Mouse (Mus musculus) retina, postnatal 1 day (tissue): Measurements from ENCODE around the gene Zc3h18.

Experiments used
- DNase-seq: peaks from one replicate; pipeline ENCODE4 v3.0.0-alpha.2; 2012

Zc3h18 gene

GRCm38 (mm10) chr8:122347811-122348552 lies 28.4 kb upstream of the Zc3h18 start:
- DNase-seq = no peak

DNA sequence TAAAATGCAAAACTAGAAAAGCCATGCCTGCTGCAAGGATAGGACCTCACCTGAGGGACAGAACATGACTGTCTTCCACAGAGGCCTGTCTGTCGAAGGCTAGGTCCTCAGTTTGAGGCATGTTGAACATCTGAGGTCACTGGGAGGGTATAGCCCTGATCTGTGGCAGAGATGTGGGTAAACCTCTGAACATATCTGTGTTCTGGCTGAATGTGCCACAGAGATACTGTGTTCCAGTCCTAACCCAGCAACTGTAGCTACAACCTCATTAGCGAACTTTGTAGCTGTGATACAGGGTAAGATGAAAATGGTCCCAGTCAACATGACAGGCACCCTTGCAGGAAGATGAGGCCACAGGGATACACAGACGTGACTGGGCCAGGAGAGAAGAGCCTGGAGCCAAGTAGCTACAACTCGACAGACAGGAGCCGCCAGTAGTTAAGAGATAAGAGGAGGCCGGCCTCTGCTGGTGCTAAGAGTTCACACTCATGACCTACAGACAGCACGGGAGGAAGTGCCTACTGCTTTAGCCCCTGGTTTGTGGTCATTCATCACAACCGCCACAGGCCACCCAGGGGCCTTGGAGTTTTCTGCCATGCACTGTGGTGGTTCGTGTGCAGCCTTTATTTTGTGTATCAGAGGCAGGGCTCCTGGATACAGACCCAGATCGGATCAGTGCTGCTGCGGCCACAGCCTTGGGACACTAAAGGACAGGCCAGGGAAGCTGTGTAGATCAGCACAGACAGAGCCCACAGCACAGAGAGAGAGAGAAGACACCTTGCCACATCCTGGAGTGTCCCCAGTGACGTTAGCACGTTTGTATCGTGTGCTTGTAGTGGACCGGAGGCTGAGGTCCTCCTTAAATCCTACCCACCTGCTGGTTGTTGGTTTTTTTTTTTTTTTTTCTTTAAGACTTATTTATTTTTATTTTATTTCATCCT lies 26.8 kb upstream of the Zc3h18 start:
- DNase-seq = no peak

- no peak for DNase-seq
Observed at GRCm38 (mm10) chr8:122350309-122351089, 25.9 kb upstream of the Zc3h18 start.

DNA sequence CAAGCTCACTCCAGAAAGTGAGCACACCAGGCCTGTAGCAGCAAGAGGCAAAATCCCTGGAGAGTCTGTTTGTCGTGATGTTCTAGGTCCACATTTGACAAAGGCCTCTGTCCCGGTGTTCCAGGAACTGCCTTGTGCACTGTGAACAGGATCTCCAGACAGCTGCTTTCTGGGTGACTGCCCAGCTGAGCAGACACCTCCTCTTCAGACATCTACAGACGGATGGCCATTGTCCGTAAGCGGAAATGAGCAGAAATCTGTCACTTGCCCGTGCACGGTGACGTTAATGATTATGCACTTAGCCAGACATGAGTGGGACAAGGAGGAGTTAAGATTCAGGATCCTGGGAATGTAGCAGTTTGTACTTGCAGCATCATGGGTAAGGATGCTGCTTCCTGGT lies 22.3 kb upstream of the Zc3h18 start:
- DNase-seq = no peak

GRCm38 (mm10) chr8:122355642-122356606 lies 20.5 kb upstream of the Zc3h18 start:
- DNase-seq = no peak

- no peak for DNase-seq
Observed at GRCm38 (mm10) chr8:122357202-122357601, 19.2 kb upstream of the Zc3h18 start.

- DNase-seq = no peak
Observed at GRCm38 (mm10) chr8:122357641-122358040, 18.8 kb upstream of the Zc3h18 start.

DNA sequence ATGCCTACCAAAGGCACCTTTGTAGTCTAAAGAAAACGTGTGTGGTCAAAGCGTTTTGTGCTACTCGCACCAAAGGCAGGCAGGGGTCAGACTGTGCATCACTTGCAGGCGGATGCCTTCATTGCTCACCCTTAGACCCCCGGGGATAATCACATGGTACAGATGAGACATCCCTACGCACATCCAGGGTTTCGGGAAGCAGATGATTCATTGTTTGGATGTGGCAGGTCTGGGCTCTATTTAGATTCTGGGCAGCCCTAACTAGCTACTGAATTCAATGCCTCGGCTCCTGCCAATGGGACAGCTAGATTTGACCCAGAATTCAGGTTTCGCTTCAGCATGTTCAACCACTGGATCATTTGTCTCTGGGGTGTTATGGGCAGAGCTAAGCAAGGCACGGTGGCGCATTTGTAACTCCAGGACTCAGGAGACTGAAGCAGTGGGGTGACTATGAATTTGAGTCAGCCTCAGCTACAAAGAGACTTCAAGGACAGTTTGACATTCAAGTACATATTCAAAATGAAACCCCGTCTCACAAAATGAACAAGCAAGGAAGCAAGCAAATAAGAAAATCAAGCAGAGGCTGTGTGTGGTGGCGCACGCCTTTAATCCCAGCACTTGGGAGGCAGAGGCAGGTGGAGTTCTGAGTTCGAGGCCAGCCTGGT lies 17.2 kb upstream of the Zc3h18 start:
- DNase-seq = no peak

DNA sequence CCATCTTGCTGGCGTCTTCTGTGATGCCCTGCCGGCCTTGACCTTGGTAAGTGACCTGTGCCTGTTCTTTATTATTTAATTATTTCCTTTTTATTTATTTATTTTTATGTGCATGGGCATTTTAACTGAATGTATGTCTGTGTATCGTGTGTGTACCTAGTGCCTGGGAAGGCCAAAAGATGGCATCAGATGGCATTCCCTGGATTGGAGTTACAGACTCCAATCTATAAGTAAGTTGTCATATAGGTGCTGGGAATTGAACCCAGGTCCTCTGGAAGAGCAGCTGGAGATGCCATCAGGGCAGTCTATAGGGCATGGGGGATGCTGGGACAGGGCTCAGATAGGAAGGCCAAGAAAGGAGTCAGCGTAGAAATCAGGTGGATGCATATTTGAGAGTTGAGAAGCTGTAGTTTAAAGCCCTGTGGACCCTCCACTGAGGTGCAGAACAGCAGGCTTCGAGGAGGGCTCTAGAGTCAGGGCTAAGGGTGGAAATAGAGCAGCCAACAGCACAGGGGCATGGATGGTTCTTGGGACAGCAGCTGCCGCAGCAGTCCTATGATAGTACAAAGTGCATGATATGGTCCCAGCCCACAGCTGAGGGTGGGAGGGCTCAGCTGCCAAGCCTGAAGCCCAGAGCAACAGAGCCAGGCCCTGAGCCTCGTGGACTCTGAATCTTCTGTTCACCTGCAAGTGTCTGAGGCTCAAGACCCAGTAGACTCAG lies 15.6 kb upstream of the Zc3h18 start, which contains the start of gene Trhr2:
TSS of gene Trhr2 (minus strand) at position 51 of the 721 bp plus-strand sequence.
- no peak for DNase-seq

DNA sequence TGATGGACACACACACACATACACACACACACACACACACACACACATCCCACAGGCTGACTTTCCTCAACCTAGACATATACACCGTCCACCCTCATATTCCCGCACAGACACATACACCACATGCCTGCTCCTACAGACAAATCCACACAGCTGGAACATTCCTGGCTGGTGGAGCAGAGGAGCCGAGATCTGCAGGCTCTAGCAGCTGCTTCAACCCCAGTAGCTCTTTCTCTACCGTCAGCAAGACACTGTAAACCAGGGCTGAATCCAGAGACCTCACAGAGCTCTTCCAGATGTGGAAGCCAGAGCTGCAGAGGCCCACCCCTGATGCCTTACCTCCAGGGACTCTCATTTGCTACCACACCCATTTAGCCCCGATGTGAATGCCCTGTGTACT lies 14.1 kb upstream of the Zc3h18 start:
- DNase-seq = no peak

DNA sequence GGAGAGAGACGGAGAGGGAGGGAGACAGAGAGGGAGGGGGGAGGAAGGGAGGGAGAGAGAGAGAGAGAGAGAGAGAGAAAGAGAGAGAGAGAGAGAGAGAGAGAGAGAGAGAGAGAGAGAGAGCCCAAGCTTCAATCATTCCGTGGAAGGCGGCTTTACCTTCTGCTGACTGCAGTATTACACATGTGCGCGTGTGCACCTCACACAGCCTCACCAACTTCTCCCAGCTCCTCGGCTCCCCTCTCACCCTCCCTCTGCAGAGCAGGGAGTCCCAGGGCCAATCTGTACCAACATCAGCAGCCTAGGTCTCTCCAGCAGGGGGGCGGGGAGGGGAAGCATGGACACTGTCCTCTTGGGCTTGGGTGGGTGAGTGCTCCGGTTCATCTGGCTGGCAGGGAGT lies 13.4 kb upstream of the Zc3h18 start:
- DNase-seq = no peak

DNA sequence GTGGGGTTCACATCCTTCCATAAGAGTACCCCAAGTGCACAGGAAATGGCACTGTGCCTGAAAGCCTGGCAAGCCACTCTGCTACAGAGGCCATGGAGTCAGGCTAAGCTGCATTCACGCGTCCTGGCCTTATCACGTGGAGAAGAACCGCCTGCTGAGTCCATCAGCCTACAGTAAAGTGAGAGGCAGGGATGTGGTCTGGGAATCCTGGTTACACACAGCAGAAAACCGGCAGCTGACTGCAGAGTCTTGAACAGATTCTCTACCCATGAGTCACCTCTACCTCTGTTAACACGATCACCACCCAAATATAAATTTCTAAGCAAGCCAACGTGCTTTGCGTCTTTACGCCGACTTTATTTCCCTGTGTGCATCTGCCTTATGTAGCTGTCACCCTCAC lies 7.9 kb upstream of the Zc3h18 start:
- DNase-seq = no peak

DNA sequence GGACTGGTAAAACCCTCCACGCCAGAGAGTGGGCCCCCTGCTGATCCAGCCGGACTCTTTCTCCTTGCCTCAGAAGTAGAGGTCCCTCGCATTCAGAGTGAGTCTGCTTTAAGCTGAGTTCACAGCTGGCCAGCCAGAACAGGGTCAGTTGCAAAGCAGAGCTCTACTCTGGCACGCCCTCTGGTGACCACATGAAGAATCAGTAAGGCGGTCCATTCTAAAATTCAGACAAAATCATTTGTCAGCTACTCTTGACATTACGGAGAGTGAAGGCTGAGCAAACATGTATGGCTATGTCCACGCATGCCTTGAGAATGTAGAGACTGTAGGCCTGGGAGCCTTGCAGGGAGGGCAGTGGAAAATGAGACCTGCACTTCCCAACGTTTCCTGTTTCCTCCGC lies 6.7 kb upstream of the Zc3h18 start:
- DNase-seq = peak; percentile 82

- DNase-seq = no peak
Observed at GRCm38 (mm10) chr8:122371706-122372105, 4.7 kb upstream of the Zc3h18 start.

GRCm38 (mm10) chr8:122375320-122375719 lies 1.1 kb upstream of the Zc3h18 start:
- DNase-seq = no peak

DNA sequence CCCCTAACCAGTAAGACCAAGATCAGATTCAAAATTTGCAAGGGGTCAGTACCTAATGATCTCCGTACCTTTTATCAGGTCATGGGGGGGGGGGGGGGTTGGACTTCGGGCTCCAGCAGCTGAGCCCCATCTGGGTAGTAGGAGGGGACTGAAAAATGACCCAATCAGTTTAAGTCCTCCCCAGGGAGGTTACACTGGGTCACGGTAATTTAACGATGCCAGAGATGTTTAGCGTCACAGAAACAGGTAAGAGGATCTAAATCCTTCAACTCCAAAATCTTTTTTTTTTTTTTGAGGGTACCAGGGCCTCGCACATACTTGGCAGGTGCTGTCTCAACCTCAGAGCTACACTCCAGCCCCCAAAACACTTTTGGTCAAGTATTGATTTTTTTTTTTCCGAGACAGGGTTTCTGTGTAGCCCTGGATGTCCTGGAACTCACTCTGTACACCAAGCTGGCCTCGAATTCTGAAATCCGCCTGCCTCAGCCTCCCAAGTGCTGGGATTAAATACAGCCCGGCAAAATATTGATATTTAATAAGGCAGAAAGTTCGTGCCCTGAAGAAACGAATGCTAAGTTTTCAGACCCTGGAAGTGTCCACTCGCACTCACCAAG lies 551 bp upstream of the Zc3h18 start:
- no peak for DNase-seq

DNA sequence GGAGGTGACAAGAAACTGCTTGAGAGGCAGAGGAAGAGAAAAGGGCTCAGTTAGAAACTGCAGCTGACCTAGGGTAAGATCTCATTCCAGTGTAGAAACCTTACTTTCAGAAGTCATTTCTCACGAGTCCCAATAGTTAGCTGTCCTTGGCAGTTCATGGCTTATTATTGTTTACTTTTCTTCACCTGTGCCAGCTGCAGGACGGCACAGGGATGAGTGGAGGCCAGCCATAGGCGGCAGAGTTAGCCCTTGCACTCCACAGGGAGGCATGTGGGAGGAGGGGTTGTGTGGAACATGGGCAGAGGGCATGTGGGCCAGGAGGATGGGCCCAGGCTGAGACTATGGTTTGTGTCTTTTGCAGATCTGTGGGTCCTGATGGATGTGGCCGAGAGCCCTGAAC lies 6.6 kb downstream of the Zc3h18 start:
- no peak for DNase-seq

DNA sequence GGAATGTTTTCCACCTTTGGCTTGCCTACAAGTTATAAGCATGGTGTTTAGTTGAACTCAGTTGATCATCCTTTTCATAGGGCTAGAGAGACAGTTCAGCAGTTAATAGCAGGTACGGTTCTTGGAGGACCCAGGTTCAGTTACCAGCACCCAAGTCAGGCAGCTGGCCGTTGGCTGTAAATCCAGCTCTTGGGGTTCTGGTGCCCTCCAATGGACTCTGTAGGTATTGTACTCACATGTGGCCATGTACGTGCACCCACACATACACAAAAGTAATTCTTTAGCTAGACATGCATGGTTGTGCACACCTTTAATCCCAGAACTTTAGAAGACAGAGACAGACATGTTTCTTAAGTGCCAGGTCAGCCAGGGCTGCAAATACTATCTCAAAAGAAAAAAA lies 12.9 kb downstream of the Zc3h18 start:
- no peak for DNase-seq

GRCm38 (mm10) chr8:122390758-122391157 lies 14.3 kb downstream of the Zc3h18 start:
- no peak for DNase-seq

DNA sequence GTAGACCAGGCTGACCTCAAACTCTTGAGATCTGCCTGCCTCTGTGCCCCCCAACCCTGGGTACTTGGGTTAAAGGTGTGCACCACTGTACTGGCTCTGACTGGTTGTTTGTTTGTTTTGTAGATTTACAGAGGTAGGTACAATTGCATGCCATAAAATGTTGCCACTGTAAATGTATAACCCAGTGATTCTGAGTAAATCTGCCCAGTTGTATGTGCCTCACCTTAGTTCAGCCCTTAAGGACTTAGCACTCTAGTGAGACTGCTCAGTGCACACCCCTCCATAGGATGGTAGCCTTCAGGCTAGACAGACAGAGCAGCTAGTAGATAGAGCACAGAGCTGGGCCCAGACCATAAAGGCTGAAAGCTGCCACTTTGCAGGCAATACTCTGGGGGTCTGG lies 17.3 kb downstream of the Zc3h18 start:
- no peak for DNase-seq
